Mouse (Mus musculus) midbrain, embryonic 13.5 days (tissue): ENCODE data around the gene Cald1. TPM values are rescaled to one million over a fixed set of nuclear protein-coding genes. Genes with fewer than 3 reads are reported as not detected.

Experiments
- ATAC-seq: fragments of 200-750 bp; cut with Nextera tagmentation; 2 replicates; pipeline ENCODE4 v1.8.0; 2017; ENCODE audit warnings: mild to moderate bottlenecking, moderate TSS enrichment, moderate library complexity
- H3K27ac ChIP-seq: fragments of 300-500 bp; sonication (generic); 2 replicates; pipeline ENCODE4 v1.5.1; 2015; ENCODE audit warnings: inconsistent platforms, mild to moderate bottlenecking, moderate library complexity
- H3K27me3 ChIP-seq: fragments of 300-500 bp; sonication (generic); 2 replicates; pipeline ENCODE4 v1.6.1; 2015; ENCODE audit warnings: mild to moderate bottlenecking, inconsistent platforms
- H3K36me3 ChIP-seq: fragments of 300-500 bp; sonication (generic); 2 replicates; pipeline ENCODE4 v1.6.1; 2015; ENCODE audit warnings: mild to moderate bottlenecking, inconsistent platforms
- H3K4me1 ChIP-seq: fragments of 300-500 bp; sonication (generic); replicated peaks from 2 replicates; pipeline ENCODE4 v1.6.1; 2015; ENCODE audit warnings: inconsistent platforms
- H3K4me2 ChIP-seq: fragments of 300-500 bp; sonication (generic); replicated peaks from 2 replicates; pipeline ENCODE4 v1.6.1; 2015; ENCODE audit warnings: moderate library complexity, mild to moderate bottlenecking, inconsistent platforms
- H3K4me3 ChIP-seq: fragments of 300-500 bp; sonication (generic); replicated peaks from 2 replicates; pipeline ENCODE4 v1.5.1; 2015; ENCODE audit warnings: mild to moderate bottlenecking, inconsistent platforms
- H3K9ac ChIP-seq: fragments of 300-500 bp; sonication (generic); replicated peaks from 2 replicates; pipeline ENCODE4 v1.6.1; 2015; ENCODE audit warnings: mild to moderate bottlenecking, inconsistent platforms
- H3K9me3 ChIP-seq: fragments of 300-500 bp; sonication (generic); 2 replicates; pipeline ENCODE4 v1.6.1; 2016; ENCODE audit warnings: mild to moderate bottlenecking, inconsistent platforms
- WGBS: fragments of 180-500 bp; shearing (Covaris S2); methylation state at CpG from one replicate; pipeline ENCODE4 v1.1.7; 2015; 5-methylcytosine and 5-hydroxymethylcytosine counted together
- polyA plus RNA-seq: library from polyadenylated mRNA; unstranded; fragments of >200 nt; fragmentation: Nextera tagmentation; extraction: Ambion mirVana; gene quantifications from 2 replicates; pipeline ENCODE4 v1.2.1, GENCODE M21; 2015

Gene Cald1
- polyA plus RNA-seq, 1 experiment from 2014 or later: 83.7 TPM

GRCm38 (mm10) chr6:34782493-34782892, 184.2 kb downstream of the Cald1 start:
- no peak overlapping the region for H3K27ac ChIP-seq
- peaks cover 7% of the 10 kb centered on the region for H3K36me3 ChIP-seq
- no peak overlapping the region for H3K4me2 ChIP-seq
- peaks cover 3% of the 10 kb centered on the region for H3K4me1 ChIP-seq
- no peak for ATAC-seq
- no peaks in the 10 kb centered on the region for H3K27me3 ChIP-seq
- no peak overlapping the region for H3K4me3 ChIP-seq
- 96% methylated on average over 1 of the region's 1 CpGs for WGBS
- H3K9me3 ChIP-seq: no peaks in the 10 kb centered on the region
- no peak overlapping the region for H3K9ac ChIP-seq

DNA sequence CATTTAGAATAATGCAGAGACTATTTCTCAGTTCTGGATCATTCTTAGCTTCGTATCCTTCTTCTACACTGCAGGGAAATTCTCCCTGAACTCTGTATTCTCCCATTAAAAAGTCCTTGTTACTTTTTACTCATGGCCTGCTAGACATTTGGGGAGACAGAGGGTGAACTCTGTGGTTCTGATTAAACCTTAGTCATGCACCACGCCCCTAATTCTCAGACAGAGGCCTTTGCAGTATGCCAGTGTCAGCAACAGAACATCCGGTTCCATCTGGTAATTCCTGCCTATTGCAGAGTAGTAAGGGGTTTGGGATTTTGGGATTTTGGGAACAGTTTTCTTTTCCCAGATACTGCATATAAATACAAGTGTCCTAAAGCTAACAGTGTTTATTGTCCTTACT, 198.6 kb downstream of the Cald1 start:
- 88% methylated on average over 3 of the region's 3 CpGs for WGBS
- Histone ChIP-seq H3K4me1 (no peaks in the 10 kb centered on the region), H3K9me3 (no peaks in the 10 kb centered on the region), H3K4me2 (no peak overlapping the region), H3K27ac (no peak overlapping the region), H3K27me3 (no peaks in the 10 kb centered on the region), H3K9ac (no peak overlapping the region), H3K4me3 (no peak overlapping the region), H3K36me3 (no peaks in the 10 kb centered on the region)
- no peak for ATAC-seq

- 80% methylated on average over 3 of the region's 3 CpGs for WGBS
- no peak overlapping the region for H3K4me2 ChIP-seq
- H3K9ac ChIP-seq: no peak overlapping the region
- H3K27ac ChIP-seq: no peak overlapping the region
- ATAC-seq: no peak
- no peaks in the 10 kb centered on the region for H3K27me3 ChIP-seq
- no peaks in the 10 kb centered on the region for H3K4me1 ChIP-seq
- no peaks in the 10 kb centered on the region for H3K36me3 ChIP-seq
- H3K4me3 ChIP-seq: no peak overlapping the region
- H3K9me3 ChIP-seq: no peaks in the 10 kb centered on the region
Observed at GRCm38 (mm10) chr6:34797887-34798286, 199.6 kb downstream of the Cald1 start.

DNA sequence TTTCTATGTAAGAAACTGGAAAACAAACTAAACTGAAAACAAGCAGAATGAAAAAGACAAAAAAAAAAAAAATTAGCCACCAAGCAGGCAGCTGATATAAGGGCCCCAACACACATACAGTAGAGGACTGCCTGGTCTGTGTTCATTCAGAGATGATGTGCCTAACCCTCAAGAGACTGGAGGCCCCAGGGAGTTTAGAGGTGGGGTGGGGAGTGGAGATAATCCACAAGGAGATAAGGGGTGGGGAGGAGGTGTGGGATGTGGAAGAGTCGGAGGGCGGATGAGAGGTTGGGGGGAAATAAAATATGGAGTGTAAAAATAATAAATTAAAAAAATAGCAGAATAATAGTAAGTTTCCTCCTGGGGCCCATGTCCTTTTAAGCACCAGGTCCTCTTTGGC, 207.3 kb downstream of the Cald1 start:
- Histone ChIP-seq H3K9me3 (no peaks in the 10 kb centered on the region), H3K4me1 (no peaks in the 10 kb centered on the region), H3K27ac (no peak overlapping the region), H3K4me2 (no peak overlapping the region), H3K27me3 (no peaks in the 10 kb centered on the region), H3K36me3 (no peaks in the 10 kb centered on the region), H3K9ac (no peak overlapping the region), H3K4me3 (no peak overlapping the region)
- 80% methylated on average over 2 of the region's 2 CpGs for WGBS
- no peak for ATAC-seq

DNA sequence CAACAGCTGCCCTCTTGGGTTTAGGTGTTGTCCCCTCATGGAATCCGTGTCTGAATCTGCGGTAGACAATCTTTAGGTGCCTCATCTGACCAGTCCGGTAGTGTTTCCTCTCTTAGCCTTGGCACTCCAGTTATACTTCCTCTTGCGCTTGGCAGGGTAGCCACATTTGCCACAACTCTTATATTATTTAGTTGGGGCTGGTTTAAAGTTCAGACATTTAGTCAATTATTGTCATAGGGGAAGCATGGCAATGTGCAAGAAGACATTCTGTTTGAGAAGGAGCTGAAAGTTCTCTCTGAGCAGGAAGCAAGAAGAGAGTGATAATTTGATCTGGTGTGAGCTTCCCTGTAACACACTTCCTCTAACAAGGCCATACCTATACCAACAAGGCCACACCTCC, 212.4 kb downstream of the Cald1 start:
- WGBS: 89% methylated on average over 4 of the region's 4 CpGs
- H3K4me3 ChIP-seq: no peak overlapping the region
- H3K9me3 ChIP-seq: no peaks in the 10 kb centered on the region
- no peaks in the 10 kb centered on the region for H3K27me3 ChIP-seq
- H3K4me2 ChIP-seq: no peak overlapping the region
- H3K4me1 ChIP-seq: no peaks in the 10 kb centered on the region
- no peaks in the 10 kb centered on the region for H3K36me3 ChIP-seq
- no peak overlapping the region for H3K9ac ChIP-seq
- ATAC-seq: no peak
- H3K27ac ChIP-seq: no peak overlapping the region

DNA sequence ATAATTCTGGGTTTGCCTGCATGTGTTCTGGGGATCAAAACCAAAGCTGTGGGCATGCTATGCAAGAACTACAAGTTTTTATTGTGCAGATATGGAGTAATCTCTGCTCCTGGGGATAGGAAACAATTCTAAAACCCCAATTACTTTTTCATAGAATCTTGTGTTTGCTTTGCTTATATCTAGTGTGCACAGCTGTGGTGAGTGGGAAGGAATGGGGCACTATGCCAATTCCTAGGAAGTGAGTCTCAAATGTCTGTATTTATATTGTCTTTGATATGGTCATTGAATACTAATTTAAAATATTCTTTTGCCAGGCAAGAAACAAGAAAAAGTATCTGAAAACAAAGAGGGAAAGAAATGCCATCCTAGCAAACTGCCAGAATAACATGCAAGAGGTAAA, 226.1 kb downstream of the Cald1 start:
- H3K27me3 ChIP-seq: no peaks in the 10 kb centered on the region
- no peaks in the 10 kb centered on the region for H3K36me3 ChIP-seq
- H3K4me1 ChIP-seq: no peaks in the 10 kb centered on the region
- H3K9ac ChIP-seq: no peak overlapping the region
- no peak for ATAC-seq
- no peak overlapping the region for H3K27ac ChIP-seq
- H3K4me3 ChIP-seq: no peak overlapping the region
- no peak overlapping the region for H3K4me2 ChIP-seq
- no peaks in the 10 kb centered on the region for H3K9me3 ChIP-seq

Other genes with a start within 250 kb of the Cald1 start
- 6.8 and 10.1 TPM in 2 replicates for gene Akr1b8, start 244.4 kb upstream of the Cald1 start, polyA plus RNA-seq
- 8.1 and 8.4 TPM in 2 replicates for gene Akr1b10, start 214.3 kb upstream of the Cald1 start, polyA plus RNA-seq
- not detected in 2 replicates for gene Akr1b7, start 186.2 kb upstream of the Cald1 start, polyA plus RNA-seq
- 93.7 and 101 TPM in 2 replicates for gene Bpgm, start 122.3 kb upstream of the Cald1 start, polyA plus RNA-seq
- 8.7 and 9.8 TPM in 2 replicates for gene Agbl3, start 181.9 kb downstream of the Cald1 start, polyA plus RNA-seq